Mouse (Mus musculus): ENCODE measurements around the gene Rpl22.

The Rpl22 gene

GRCm38 (mm10) chr4:152338419-152339292 lies 13.1 kb downstream of the Rpl22 start, which contains the start of gene Chd5:
Chd5 (plus strand) TSS chr4:152338651.
- no peak for DNase-seq (ENCODE audit: low spot score)

- no peak for DNase-seq (ENCODE audit: low spot score)
Measured at GRCm38 (mm10) chr4:152339293-152339790, 13.8 kb downstream of the Rpl22 start.

- DNase-seq (ENCODE audit: low spot score) = no peak
Measured at GRCm38 (mm10) chr4:152340584-152341284, 15.2 kb downstream of the Rpl22 start.

- DNase-seq (ENCODE audit: low spot score) = no peak
Measured at GRCm38 (mm10) chr4:152343296-152343695, 17.8 kb downstream of the Rpl22 start.

- no peak for DNase-seq (ENCODE audit: low spot score)
Measured at GRCm38 (mm10) chr4:152344651-152345050, 19.1 kb downstream of the Rpl22 start.

GRCm38 (mm10) chr4:152345120-152345889 lies 19.8 kb downstream of the Rpl22 start:
- no peak for DNase-seq (ENCODE audit: low spot score)

GRCm38 (mm10) chr4:152349837-152350381 lies 24.4 kb downstream of the Rpl22 start:
- DNase-seq (ENCODE audit: low spot score) = peak; percentile 82

- DNase-seq (ENCODE audit: low spot score) = no peak
Measured at GRCm38 (mm10) chr4:152350722-152351421, 25.3 kb downstream of the Rpl22 start.

- no peak for DNase-seq (ENCODE audit: low spot score)
Measured at GRCm38 (mm10) chr4:152351422-152352305, 26.1 kb downstream of the Rpl22 start.

- no peak for DNase-seq (ENCODE audit: low spot score)
Measured at GRCm38 (mm10) chr4:152353886-152354637, 28.5 kb downstream of the Rpl22 start.

GRCm38 (mm10) chr4:152355672-152356071 lies 30.1 kb downstream of the Rpl22 start:
- no peak for DNase-seq (ENCODE audit: low spot score)

- no peak for DNase-seq (ENCODE audit: low spot score)
Measured at GRCm38 (mm10) chr4:152359700-152360099, 34.2 kb downstream of the Rpl22 start.

- no peak for DNase-seq (ENCODE audit: low spot score)
Measured at GRCm38 (mm10) chr4:152360855-152361254, 35.3 kb downstream of the Rpl22 start.

GRCm38 (mm10) chr4:152362180-152362579 lies 36.6 kb downstream of the Rpl22 start:
- no peak for DNase-seq (ENCODE audit: low spot score)

GRCm38 (mm10) chr4:152365228-152365627 lies 39.7 kb downstream of the Rpl22 start:
- no peak for DNase-seq (ENCODE audit: low spot score)

GRCm38 (mm10) chr4:152382528-152383252 lies 57.1 kb downstream of the Rpl22 start:
- DNase-seq (ENCODE audit: low spot score) = no peak
